Mouse (Mus musculus) MEL (cell line): Measurements from ENCODE around the gene Bmp2. TPM values are rescaled to one million over a fixed set of nuclear protein-coding genes. Genes with fewer than 3 reads are reported as not detected.

Experiments used
- DNase-seq: peaks from one replicate; pipeline ENCODE4 v3.0.0; 2011; ENCODE audit warnings: low read depth, low spot score
- H3K27ac ChIP-seq: 2 replicates; pipeline ENCODE4 v1.5.1; 2012; ENCODE audit warnings: low read depth, mild to moderate bottlenecking, control low read depth, low read length, moderate library complexity; ENCODE audit not compliant: control insufficient read depth
- H3K27me3 ChIP-seq, 2 experiments: fragments of 150-350 bp in 1 of 2; sonication (generic) in 1 of 2; 2 replicates each; pipeline ENCODE4 v1.6.1; 2012; ENCODE audit warnings: low read length in 2 of 2, mild to moderate bottlenecking in 2 of 2, improper control_type of control experiment in 1 of 2, moderate library complexity in 1 of 2; ENCODE audit not compliant: insufficient read depth in 2 of 2, control insufficient read depth in 1 of 2
- H3K36me3 ChIP-seq, 2 experiments: 2 replicates each; pipeline ENCODE4 v1.6.1; 2012 to 2014; ENCODE audit warnings: low read length in 2 of 2, improper control_type of control experiment in 1 of 2, inconsistent platforms in 1 of 2, mild to moderate bottlenecking in 1 of 2; ENCODE audit not compliant: insufficient read depth in 2 of 2, control insufficient read depth in 1 of 2
- H3K4me1 ChIP-seq, 2 experiments: fragments of 150-350 bp in 1 of 2; sonication (generic) in 1 of 2; 2 replicates each; pipeline ENCODE4 v1.6.1; 2012; ENCODE audit warnings: low read length in 2 of 2, improper control_type of control experiment in 1 of 2, mild to moderate bottlenecking in 1 of 2; ENCODE audit not compliant: insufficient read depth in 2 of 2, control insufficient read depth in 1 of 2
- H3K4me3 ChIP-seq, 2 experiments: fragments of 150-350 bp in 1 of 2; sonication (generic) in 1 of 2; 2 replicates each; pipeline ENCODE4 v1.5.1; 2012; ENCODE audit warnings: low read depth in 2 of 2, low read length in 2 of 2, mild to moderate bottlenecking in 2 of 2, moderate library complexity in 2 of 2, control low read depth in 1 of 2, improper control_type of control experiment in 1 of 2; ENCODE audit not compliant: control insufficient read depth in 1 of 2, insufficient read depth in 1 of 2
- H3K79me2 ChIP-seq: 2 replicates; pipeline ENCODE4 v1.6.1; 2012; ENCODE audit warnings: mild to moderate bottlenecking, low read length, moderate library complexity; ENCODE audit not compliant: control insufficient read depth, poor library complexity, insufficient read depth
- H3K9ac ChIP-seq: 2 replicates; pipeline ENCODE4 v1.6.1; 2012; ENCODE audit warnings: low read depth, mild to moderate bottlenecking, control low read depth, low read length, moderate library complexity; ENCODE audit not compliant: control insufficient read depth, poor library complexity, severe bottlenecking
- H3K9me3 ChIP-seq: fragments of 150-350 bp; sonication (generic); replicated peaks from 2 replicates; pipeline ENCODE4 v1.6.1; 2012; ENCODE audit warnings: mild to moderate bottlenecking, low read length, improper control_type of control experiment, moderate library complexity; ENCODE audit not compliant: insufficient read depth
- CHD2 ChIP-seq: IDR thresholded peaks from 2 replicates; pipeline ENCODE4 v1.6.1; 2011; ENCODE audit warnings: low read length, improper control_type of control experiment
- CTCF ChIP-seq, 3 experiments: IDR thresholded peaks in 2 of 3; conservative IDR thresholded peaks in 1 of 3; 2 replicates each; pipeline ENCODE4 v1.5.1; 2011 to 2012; ENCODE audit warnings: low read length in 3 of 3, low read depth in 2 of 3, mild to moderate bottlenecking in 2 of 3, improper control_type of control experiment in 1 of 3, inconsistent platforms in 1 of 3, mixed read lengths in 1 of 3, moderate library complexity in 1 of 3; ENCODE audit not compliant: control insufficient read depth in 1 of 3, insufficient read depth in 1 of 3, poor library complexity in 1 of 3, severe bottlenecking in 1 of 3
- E2F4 ChIP-seq: IDR thresholded peaks from 2 replicates; pipeline ENCODE4 v1.6.1; 2011; ENCODE audit warnings: low read depth, low read length, improper control_type of control experiment, borderline replicate concordance
- ETS1 ChIP-seq: IDR thresholded peaks from 2 replicates; pipeline ENCODE4 v1.6.1; 2012; ENCODE audit warnings: low read depth, mild to moderate bottlenecking, inconsistent platforms, low read length, improper control_type of control experiment, moderate library complexity
- GATA1 ChIP-seq: IDR thresholded peaks from 2 replicates; pipeline ENCODE4 v1.6.1; 2011; ENCODE audit warnings: low read depth, low read length, improper control_type of control experiment
- KAT2A ChIP-seq: conservative IDR thresholded peaks from 2 replicates; pipeline ENCODE4 v1.6.1; 2012; ENCODE audit warnings: low read depth, low read length, improper control_type of control experiment, inconsistent platforms
- MAX ChIP-seq: IDR thresholded peaks from 2 replicates; pipeline ENCODE4 v1.6.1; 2011; ENCODE audit warnings: low read length, improper control_type of control experiment
- MAZ ChIP-seq: IDR thresholded peaks from 2 replicates; pipeline ENCODE4 v1.6.1; 2012; ENCODE audit warnings: low read depth, mild to moderate bottlenecking, inconsistent platforms, low read length, improper control_type of control experiment
- MEF2A ChIP-seq: IDR thresholded peaks from 2 replicates; pipeline ENCODE4 v1.6.1; 2014; ENCODE audit warnings: low read depth, mild to moderate bottlenecking, inconsistent platforms, low read length, improper control_type of control experiment; ENCODE audit not compliant: poor library complexity, insufficient replicate concordance, severe bottlenecking; ENCODE audit errors: extremely low read depth
- MXI1 ChIP-seq: IDR thresholded peaks from 2 replicates; pipeline ENCODE4 v1.6.1; 2011; ENCODE audit warnings: mild to moderate bottlenecking, low read depth, low read length, improper control_type of control experiment
- MYB ChIP-seq: IDR thresholded peaks from 2 replicates; pipeline ENCODE4 v1.6.1; 2011; ENCODE audit warnings: mild to moderate bottlenecking, low read depth, low read length, improper control_type of control experiment
- POLR2A ChIP-seq, 2 experiments: IDR thresholded peaks; 2 replicates each; pipeline ENCODE4 v1.6.1; 2011 to 2012; ENCODE audit warnings: low read length in 2 of 2, mild to moderate bottlenecking in 2 of 2, control low read depth in 1 of 2, improper control_type of control experiment in 1 of 2, low read depth in 1 of 2, moderate library complexity in 1 of 2; ENCODE audit not compliant: control insufficient read depth in 1 of 2, insufficient read depth in 1 of 2, poor library complexity in 1 of 2
- POLR2AphosphoS2 ChIP-seq: IDR thresholded peaks from 2 replicates; pipeline ENCODE4 v1.6.1; 2011; ENCODE audit warnings: low read length, improper control_type of control experiment
- RAD21 ChIP-seq: IDR thresholded peaks from 2 replicates; pipeline ENCODE4 v1.6.1; 2011; ENCODE audit warnings: mild to moderate bottlenecking, low read depth, low read length, improper control_type of control experiment
- SIN3A ChIP-seq: IDR thresholded peaks from 2 replicates; pipeline ENCODE4 v1.6.1; 2012; ENCODE audit warnings: low read length, improper control_type of control experiment, inconsistent platforms
- SMC3 ChIP-seq: IDR thresholded peaks from 2 replicates; pipeline ENCODE4 v1.6.1; 2011; ENCODE audit warnings: low read depth, low read length, improper control_type of control experiment
- TAL1 ChIP-seq: IDR thresholded peaks from 2 replicates; pipeline ENCODE4 v1.6.1; 2012; ENCODE audit warnings: mild to moderate bottlenecking, inconsistent platforms, low read length, moderate library complexity, mixed read lengths
- USF1 ChIP-seq: IDR thresholded peaks from 2 replicates; pipeline ENCODE4 v1.6.1; 2014; ENCODE audit warnings: low read depth, mild to moderate bottlenecking, inconsistent platforms, low read length, improper control_type of control experiment, moderate library complexity
- ZC3H11A ChIP-seq: IDR thresholded peaks from 2 replicates; pipeline ENCODE4 v1.6.1; 2012; ENCODE audit warnings: low read depth, mild to moderate bottlenecking, inconsistent platforms, low read length, improper control_type of control experiment
- ZKSCAN1 ChIP-seq: IDR thresholded peaks from 2 replicates; pipeline ENCODE4 v1.6.1; 2012; ENCODE audit warnings: low read depth, mild to moderate bottlenecking, inconsistent platforms, low read length, improper control_type of control experiment, moderate library complexity
- polyA plus RNA-seq, 2 experiments: library from polyadenylated mRNA; stranded (reverse) in 1 of 2; unstranded in 1 of 2; fragments of >175 nt in 1 of 2; fragments of >200 nt in 1 of 2; gene quantifications; 2 replicates each; pipeline versions ENCODE4 v1.2.1 to v1.2.4; 2012; ENCODE audit warnings: low replicate concordance in 2 of 2, low read depth in 1 of 2; ENCODE audit not compliant: insufficient read length in 2 of 2, insufficient read depth in 1 of 2, missing spikeins in 1 of 2
- total RNA-seq: library from RNA; depleted of rRNA; stranded (reverse); fragments of 300-350 nt; gene quantifications from 2 replicates; pipeline ENCODE4 v1.2.3, GENCODE M21; 2012; rRNA removed

Bmp2 gene
- total RNA-seq, result not detected in 2 replicates
- polyA plus RNA-seq, result not detected

GRCm38 (mm10) chr2:133552031-133552841 is at the start of gene Bmp2:
Gene Bmp2 (plus strand): TSS chr2:133552159.
- Histone ChIP-seq H3K27me3 (no peaks in the 10 kb centered on the region), H3K36me3 (no peaks in the 10 kb centered on the region), H3K79me2 (no peaks in the 10 kb centered on the region), H3K9me3 (no peaks in the 10 kb centered on the region), H3K9ac (no peak within 1 kb of the TSS), H3K27ac (no peak within 1 kb of the TSS), H3K4me3 (no peak within 1 kb of the TSS), H3K4me1 (no peaks in the 10 kb centered on the region)
- DNase-seq, result no peak
- TF ChIP-seq POLR2AphosphoS2 (no peak), E2F4 (no peak), ZC3H11A (no peak), GATA1 (no peak), MEF2A (no peak), USF1 (no peak), CHD2 (no peak), MXI1 (no peak), MYB (no peak)

GRCm38 (mm10) chr2:133505678-133506077 is 46.3 kb upstream of the Bmp2 start:
- peaks cover 0 to 16% of the 10 kb centered on the region in 2 experiments; a peak in 2 of 4 replicates for H3K36me3 ChIP-seq
- no peaks in the 10 kb centered on the region for H3K27me3 ChIP-seq
- peaks cover 10 to 16% of the 10 kb centered on the region in 2 experiments for H3K4me1 ChIP-seq
- H3K27ac ChIP-seq, result no peak overlapping the region
- H3K4me3 ChIP-seq, result no peak overlapping the region
- no peaks in the 10 kb centered on the region for H3K79me2 ChIP-seq
- no peak overlapping the region for H3K9ac ChIP-seq
- no peak for DNase-seq
- TF ChIP-seq MAX (no peak), TAL1 (no peak), RAD21 (no peak), ETS1 (no peak), MAZ (no peak), MYB (no peak), KAT2A (no peak), SIN3A (no peak), SMC3 (no peak), ZKSCAN1 (no peak), POLR2A (IDR thresholded peaks at IDR 0.05; ENCODE audit: control insufficient read depth in 1 of 2, insufficient read depth in 1 of 2, low read depth in 1 of 2, low read length in 2 of 2, poor library complexity in 1 of 2) (no peak), USF1 (no peak), CTCF (IDR thresholded peaks at IDR 0.05 in 2 of 3, conservative IDR thresholded peaks at IDR 0.05 in 1 of 3; ENCODE audit: control insufficient read depth in 1 of 3, insufficient read depth in 1 of 3, low read depth in 2 of 3, low read length in 3 of 3, poor library complexity in 1 of 3, severe bottlenecking in 1 of 3) (no peak), POLR2AphosphoS2 (no peak)
- no peaks in the 10 kb centered on the region for H3K9me3 ChIP-seq
